Mouse (Mus musculus) B cell, adult (primary cell): Measurements from ENCODE around the gene Gm17087. TPM values are rescaled to one million over a fixed set of nuclear protein-coding genes. Genes with fewer than 3 reads are reported as not detected.

Experiments used
- total RNA-seq: library from RNA; stranded (reverse); gene quantifications from 4 replicates; pipeline ENCODE4 v1.2.4, GENCODE M21; 2023; ENCODE audit not compliant: inconsistent age

Gm17087 gene
- total RNA-seq, result not detected in 4 replicates

GRCm38 (mm10) chr17:8566850-8567249, at the start of gene Gm17087:
Gene Gm17087, minus strand, starts transcription at chr17:8566950.

GRCm38 (mm10) chr17:8525225-8525721, 41.5 kb downstream of the Gm17087 start, which contains the start of gene Pde10a:
Gene Pde10a, plus strand, starts transcription at chr17:8525372.

Other genes starting within 250 kb of the Gm17087 start
- gene Prr18, start 229.5 kb downstream of the Gm17087 start, total RNA-seq, result 0.48 to 1.4 TPM (median 1.3 TPM) in 4 replicates
- gene T2, start 211.0 kb downstream of the Gm17087 start, total RNA-seq, result not detected in 4 replicates
- gene T, start 132.5 kb downstream of the Gm17087 start, total RNA-seq, result not detected in 4 replicates
- 0.10 to 1.0 TPM (median 0.43 TPM) in 4 replicates for gene Pde10a, start 41.6 kb downstream of the Gm17087 start, total RNA-seq